Mouse (Mus musculus) MEL (cell line): ENCODE results near the gene Ckmt1. TPM values are rescaled to one million over a fixed set of nuclear protein-coding genes. Genes with fewer than 3 reads are reported as not detected.

Source experiments
- DNase-seq: peaks from one replicate; pipeline ENCODE4 v3.0.0; 2011; ENCODE audit warnings: low read depth, low spot score
- H3K27ac ChIP-seq: 2 replicates; pipeline ENCODE4 v1.5.1; 2012; ENCODE audit warnings: low read depth, mild to moderate bottlenecking, control low read depth, low read length, moderate library complexity; ENCODE audit not compliant: control insufficient read depth
- H3K27me3 ChIP-seq, 2 experiments: fragments of 150-350 bp in 1 of 2; sonication (generic) in 1 of 2; 2 replicates each; pipeline ENCODE4 v1.6.1; 2012; ENCODE audit warnings: low read length in 2 of 2, mild to moderate bottlenecking in 2 of 2, improper control_type of control experiment in 1 of 2, moderate library complexity in 1 of 2; ENCODE audit not compliant: insufficient read depth in 2 of 2, control insufficient read depth in 1 of 2
- H3K36me3 ChIP-seq, 2 experiments: 2 replicates each; pipeline ENCODE4 v1.6.1; 2012 to 2014; ENCODE audit warnings: low read length in 2 of 2, improper control_type of control experiment in 1 of 2, inconsistent platforms in 1 of 2, mild to moderate bottlenecking in 1 of 2; ENCODE audit not compliant: insufficient read depth in 2 of 2, control insufficient read depth in 1 of 2
- H3K4me1 ChIP-seq, 2 experiments: fragments of 150-350 bp in 1 of 2; sonication (generic) in 1 of 2; 2 replicates each; pipeline ENCODE4 v1.6.1; 2012; ENCODE audit warnings: low read length in 2 of 2, improper control_type of control experiment in 1 of 2, mild to moderate bottlenecking in 1 of 2; ENCODE audit not compliant: insufficient read depth in 2 of 2, control insufficient read depth in 1 of 2
- H3K4me3 ChIP-seq, 2 experiments: fragments of 150-350 bp in 1 of 2; sonication (generic) in 1 of 2; 2 replicates each; pipeline ENCODE4 v1.5.1; 2012; ENCODE audit warnings: low read depth in 2 of 2, low read length in 2 of 2, mild to moderate bottlenecking in 2 of 2, moderate library complexity in 2 of 2, control low read depth in 1 of 2, improper control_type of control experiment in 1 of 2; ENCODE audit not compliant: control insufficient read depth in 1 of 2, insufficient read depth in 1 of 2
- H3K79me2 ChIP-seq: 2 replicates; pipeline ENCODE4 v1.6.1; 2012; ENCODE audit warnings: mild to moderate bottlenecking, low read length, moderate library complexity; ENCODE audit not compliant: control insufficient read depth, poor library complexity, insufficient read depth
- H3K9ac ChIP-seq: 2 replicates; pipeline ENCODE4 v1.6.1; 2012; ENCODE audit warnings: low read depth, mild to moderate bottlenecking, control low read depth, low read length, moderate library complexity; ENCODE audit not compliant: control insufficient read depth, poor library complexity, severe bottlenecking
- H3K9me3 ChIP-seq: fragments of 150-350 bp; sonication (generic); replicated peaks from 2 replicates; pipeline ENCODE4 v1.6.1; 2012; ENCODE audit warnings: mild to moderate bottlenecking, low read length, improper control_type of control experiment, moderate library complexity; ENCODE audit not compliant: insufficient read depth
- BHLHE40 ChIP-seq: IDR thresholded peaks from 2 replicates; pipeline ENCODE4 v1.6.1; 2012; ENCODE audit warnings: low read depth, mild to moderate bottlenecking, inconsistent platforms, low read length, improper control_type of control experiment, borderline replicate concordance
- CHD2 ChIP-seq: IDR thresholded peaks from 2 replicates; pipeline ENCODE4 v1.6.1; 2011; ENCODE audit warnings: low read length, improper control_type of control experiment
- E2F4 ChIP-seq: IDR thresholded peaks from 2 replicates; pipeline ENCODE4 v1.6.1; 2011; ENCODE audit warnings: low read depth, low read length, improper control_type of control experiment, borderline replicate concordance
- EP300 ChIP-seq, 2 experiments: IDR thresholded peaks; 2 replicates each; pipeline ENCODE4 v1.6.1; 2011; ENCODE audit warnings: improper control_type of control experiment in 2 of 2, low read length in 2 of 2, low read depth in 1 of 2, mild to moderate bottlenecking in 1 of 2
- ETS1 ChIP-seq: IDR thresholded peaks from 2 replicates; pipeline ENCODE4 v1.6.1; 2012; ENCODE audit warnings: low read depth, mild to moderate bottlenecking, inconsistent platforms, low read length, improper control_type of control experiment, moderate library complexity
- GATA1 ChIP-seq: IDR thresholded peaks from 2 replicates; pipeline ENCODE4 v1.6.1; 2011; ENCODE audit warnings: low read depth, low read length, improper control_type of control experiment
- HCFC1 ChIP-seq: IDR thresholded peaks from 2 replicates; pipeline ENCODE4 v1.6.1; 2012; ENCODE audit warnings: low read depth, mild to moderate bottlenecking, inconsistent platforms, low read length, improper control_type of control experiment, moderate library complexity
- JUND ChIP-seq: IDR thresholded peaks from 2 replicates; pipeline ENCODE4 v1.6.1; 2011; ENCODE audit warnings: low read depth, mild to moderate bottlenecking, improper control_type of control experiment, low read length
- MAZ ChIP-seq: IDR thresholded peaks from 2 replicates; pipeline ENCODE4 v1.6.1; 2012; ENCODE audit warnings: low read depth, mild to moderate bottlenecking, inconsistent platforms, low read length, improper control_type of control experiment
- MEF2A ChIP-seq: IDR thresholded peaks from 2 replicates; pipeline ENCODE4 v1.6.1; 2014; ENCODE audit warnings: low read depth, mild to moderate bottlenecking, inconsistent platforms, low read length, improper control_type of control experiment; ENCODE audit not compliant: poor library complexity, insufficient replicate concordance, severe bottlenecking; ENCODE audit errors: extremely low read depth
- MXI1 ChIP-seq: IDR thresholded peaks from 2 replicates; pipeline ENCODE4 v1.6.1; 2011; ENCODE audit warnings: mild to moderate bottlenecking, low read depth, low read length, improper control_type of control experiment
- MYB ChIP-seq: IDR thresholded peaks from 2 replicates; pipeline ENCODE4 v1.6.1; 2011; ENCODE audit warnings: mild to moderate bottlenecking, low read depth, low read length, improper control_type of control experiment
- MYC ChIP-seq: IDR thresholded peaks from 2 replicates; pipeline ENCODE4 v1.6.1; 2011; ENCODE audit warnings: low read depth, mild to moderate bottlenecking, low read length, improper control_type of control experiment, moderate library complexity
- NELFE ChIP-seq: IDR thresholded peaks from 2 replicates; pipeline ENCODE4 v1.6.1; 2011; ENCODE audit warnings: low read depth, low read length, improper control_type of control experiment
- POLR2A ChIP-seq, 2 experiments: IDR thresholded peaks; 2 replicates each; pipeline ENCODE4 v1.6.1; 2011 to 2012; ENCODE audit warnings: low read length in 2 of 2, mild to moderate bottlenecking in 2 of 2, control low read depth in 1 of 2, improper control_type of control experiment in 1 of 2, low read depth in 1 of 2, moderate library complexity in 1 of 2; ENCODE audit not compliant: control insufficient read depth in 1 of 2, insufficient read depth in 1 of 2, poor library complexity in 1 of 2
- POLR2AphosphoS2 ChIP-seq: IDR thresholded peaks from 2 replicates; pipeline ENCODE4 v1.6.1; 2011; ENCODE audit warnings: low read length, improper control_type of control experiment
- POLR2AphosphoS5 ChIP-seq: IDR thresholded peaks from 2 replicates; pipeline ENCODE4 v1.6.1; 2012; ENCODE audit warnings: low read depth, borderline replicate concordance, mild to moderate bottlenecking, inconsistent platforms, low read length, moderate library complexity, mixed read lengths
- RAD21 ChIP-seq: IDR thresholded peaks from 2 replicates; pipeline ENCODE4 v1.6.1; 2011; ENCODE audit warnings: mild to moderate bottlenecking, low read depth, low read length, improper control_type of control experiment
- SIN3A ChIP-seq: IDR thresholded peaks from 2 replicates; pipeline ENCODE4 v1.6.1; 2012; ENCODE audit warnings: low read length, improper control_type of control experiment, inconsistent platforms
- SMC3 ChIP-seq: IDR thresholded peaks from 2 replicates; pipeline ENCODE4 v1.6.1; 2011; ENCODE audit warnings: low read depth, low read length, improper control_type of control experiment
- TAL1 ChIP-seq: IDR thresholded peaks from 2 replicates; pipeline ENCODE4 v1.6.1; 2012; ENCODE audit warnings: mild to moderate bottlenecking, inconsistent platforms, low read length, moderate library complexity, mixed read lengths
- TCF12 ChIP-seq: IDR thresholded peaks from 2 replicates; pipeline ENCODE4 v1.6.1; 2014; ENCODE audit warnings: low read depth, mild to moderate bottlenecking, inconsistent platforms, low read length, improper control_type of control experiment, moderate library complexity
- UBTF ChIP-seq: IDR thresholded peaks from 2 replicates; pipeline ENCODE4 v1.6.1; 2012; ENCODE audit warnings: low read depth, mild to moderate bottlenecking, inconsistent platforms, low read length, improper control_type of control experiment, moderate library complexity, borderline replicate concordance; ENCODE audit not compliant: insufficient read depth
- USF1 ChIP-seq: IDR thresholded peaks from 2 replicates; pipeline ENCODE4 v1.6.1; 2014; ENCODE audit warnings: low read depth, mild to moderate bottlenecking, inconsistent platforms, low read length, improper control_type of control experiment, moderate library complexity
- ZKSCAN1 ChIP-seq: IDR thresholded peaks from 2 replicates; pipeline ENCODE4 v1.6.1; 2012; ENCODE audit warnings: low read depth, mild to moderate bottlenecking, inconsistent platforms, low read length, improper control_type of control experiment, moderate library complexity
- ZMIZ1 ChIP-seq: IDR thresholded peaks from 2 replicates; pipeline ENCODE4 v1.6.1; 2012; ENCODE audit warnings: low read depth, mild to moderate bottlenecking, inconsistent platforms, low read length, improper control_type of control experiment, moderate library complexity
- ZNF384 ChIP-seq: IDR thresholded peaks from 2 replicates; pipeline ENCODE4 v1.6.1; 2012; ENCODE audit warnings: low read depth, mild to moderate bottlenecking, inconsistent platforms, low read length, improper control_type of control experiment
- polyA plus RNA-seq, 2 experiments: library from polyadenylated mRNA; stranded (reverse) in 1 of 2; unstranded in 1 of 2; fragments of >175 nt in 1 of 2; fragments of >200 nt in 1 of 2; gene quantifications; 2 replicates each; pipeline versions ENCODE4 v1.2.1 to v1.2.4; 2012; ENCODE audit warnings: low replicate concordance in 2 of 2, low read depth in 1 of 2; ENCODE audit not compliant: insufficient read length in 2 of 2, insufficient read depth in 1 of 2, missing spikeins in 1 of 2
- total RNA-seq: library from RNA; depleted of rRNA; stranded (reverse); fragments of 300-350 nt; gene quantifications from 2 replicates; pipeline ENCODE4 v1.2.3, GENCODE M21; 2012

Gene Ckmt1
- total and polyA plus RNA-seq, 3 experiments = not detected

GRCm38 (mm10) chr2:121316278-121316677 lies 41.2 kb upstream of the Ckmt1 start:
- TF ChIP-seq SIN3A = no peak
- TF ChIP-seq HCFC1 = no peak
- no peak for TF ChIP-seq MYC
- TF ChIP-seq POLR2A (IDR thresholded peaks at IDR 0.05; ENCODE audit: control insufficient read depth in 1 of 2, insufficient read depth in 1 of 2, low read depth in 1 of 2, low read length in 2 of 2, poor library complexity in 1 of 2) = no peak
- TF ChIP-seq SMC3 = no peak
- no peak for TF ChIP-seq MAZ
- TF ChIP-seq ZKSCAN1 = no peak
- no peak for TF ChIP-seq TAL1
- TF ChIP-seq EP300 (IDR thresholded peaks at IDR 0.05; ENCODE audit: low read depth in 1 of 2, low read length in 2 of 2) = no peak
- TF ChIP-seq ZNF384 = no peak
- no peak for TF ChIP-seq ZMIZ1
- no peak for TF ChIP-seq RAD21
- TF ChIP-seq BHLHE40 = no peak
- no peak for TF ChIP-seq TCF12
- TF ChIP-seq MEF2A = no peak
- no peak for TF ChIP-seq MXI1
- no peak for TF ChIP-seq NELFE
- no peak for TF ChIP-seq USF1
- TF ChIP-seq GATA1 = no peak
- Histone ChIP-seq H3K4me3 (no peak overlapping the region), H3K27ac (no peak overlapping the region), H3K4me1 (no peaks in the 10 kb centered on the region), H3K36me3 (no peaks in the 10 kb centered on the region), H3K9me3 (no peaks in the 10 kb centered on the region), H3K27me3 (no peaks in the 10 kb centered on the region), H3K79me2 (no peaks in the 10 kb centered on the region), H3K9ac (no peak overlapping the region)
- no peak for DNase-seq

GRCm38 (mm10) chr2:121323041-121323440 lies 34.5 kb upstream of the Ckmt1 start:
- no peak for DNase-seq
- no peak overlapping the region for H3K4me3 ChIP-seq
- no peaks in the 10 kb centered on the region for H3K27me3 ChIP-seq
- H3K79me2 ChIP-seq = no peaks in the 10 kb centered on the region
- H3K9me3 ChIP-seq = no peaks in the 10 kb centered on the region
- no peaks in the 10 kb centered on the region for H3K36me3 ChIP-seq
- H3K9ac ChIP-seq = no peak overlapping the region
- H3K27ac ChIP-seq = no peak overlapping the region
- no peak for TF ChIP-seq UBTF
- TF ChIP-seq CHD2 = no peak
- no peak for TF ChIP-seq ZNF384
- no peak for TF ChIP-seq RAD21
- TF ChIP-seq POLR2AphosphoS5 = no peak
- no peak for TF ChIP-seq JUND
- TF ChIP-seq TAL1 = no peak
- no peak for TF ChIP-seq E2F4
- no peak for TF ChIP-seq MEF2A
- no peak for TF ChIP-seq GATA1
- TF ChIP-seq NELFE = no peak
- no peak for TF ChIP-seq POLR2AphosphoS2
- TF ChIP-seq MYB = no peak
- TF ChIP-seq ETS1 = no peak
- no peak for TF ChIP-seq EP300 (IDR thresholded peaks at IDR 0.05; ENCODE audit: low read depth in 1 of 2, low read length in 2 of 2)
- H3K4me1 ChIP-seq = no peaks in the 10 kb centered on the region
